Mouse (Mus musculus) stomach, embryonic 14.5 days (tissue): Measurements from ENCODE around the gene Pcp4. TPM values are rescaled to one million over a fixed set of nuclear protein-coding genes. Genes with fewer than 3 reads are reported as not detected.
"Not testable (repeated sequence)": the region's sequence is repeated elsewhere in the genome, so short reads cannot be mapped to it uniquely, and the experiment has no call there.

ENCODE experiments used
- ATAC-seq: fragments of 200-750 bp; cut with Nextera tagmentation; 2 replicates; pipeline ENCODE4 v1.8.0; 2017; ENCODE audit warnings: low read depth, moderate TSS enrichment; ENCODE audit not compliant: insufficient number of reproducible peaks, insufficient read depth, low FRiP score
- H3K27ac ChIP-seq: fragments of 300-500 bp; sonication (generic); 2 replicates; pipeline ENCODE4 v1.5.1; 2014; ENCODE audit warnings: mild to moderate bottlenecking, low read length, moderate library complexity, mixed read lengths
- H3K27me3 ChIP-seq: fragments of 300-500 bp; sonication (generic); 2 replicates; pipeline ENCODE4 v1.6.1; 2014; ENCODE audit warnings: low read length, control low read depth, mixed read lengths; ENCODE audit not compliant: control insufficient read depth, insufficient read depth
- H3K36me3 ChIP-seq: fragments of 300-500 bp; sonication (generic); 2 replicates; pipeline ENCODE4 v1.6.1; 2014; ENCODE audit warnings: mild to moderate bottlenecking, control low read depth, low read length, moderate library complexity, mixed read lengths; ENCODE audit not compliant: control insufficient read depth, insufficient read depth
- H3K4me1 ChIP-seq: fragments of 300-500 bp; sonication (generic); 2 replicates; pipeline ENCODE4 v1.6.1; 2014; ENCODE audit warnings: low read length, control low read depth, mixed read lengths; ENCODE audit not compliant: control insufficient read depth, insufficient read depth
- H3K4me2 ChIP-seq: fragments of 300-500 bp; sonication (generic); replicated peaks from 2 replicates; pipeline ENCODE4 v1.6.1; 2014; ENCODE audit warnings: low read depth, low read length, control low read depth
- H3K4me3 ChIP-seq: fragments of 300-500 bp; sonication (generic); 2 replicates; pipeline ENCODE4 v1.5.1; 2014; ENCODE audit warnings: low read depth, low read length, control low read depth
- H3K9ac ChIP-seq: fragments of 300-500 bp; sonication (generic); replicated peaks from 2 replicates; pipeline ENCODE4 v1.6.1; 2014; ENCODE audit warnings: low read depth, mild to moderate bottlenecking, control low read depth, low read length, moderate library complexity, mixed read lengths
- H3K9me3 ChIP-seq: fragments of 300-500 bp; sonication (generic); 2 replicates; pipeline ENCODE4 v1.6.1; 2016; ENCODE audit warnings: low read depth, low read length, control low read depth; ENCODE audit not compliant: control insufficient read depth
- WGBS: fragments of 180-500 bp; shearing (Covaris S2); extraction: QIAGEN DNeasy Blood & Tissue Kit; methylation state at CpG from one replicate; pipeline ENCODE4 v1.1.7; 2014; 5-methylcytosine and 5-hydroxymethylcytosine counted together
- polyA plus RNA-seq: library from polyadenylated mRNA; unstranded; fragments of >200 nt; fragmentation: Nextera tagmentation; extraction: Ambion mirVana; gene quantifications from 2 replicates; pipeline ENCODE4 v1.2.1, GENCODE M21; 2014

Gene Pcp4
- polyA plus RNA-seq, 1 experiment from 2014 or later = 34.3 TPM

DNA sequence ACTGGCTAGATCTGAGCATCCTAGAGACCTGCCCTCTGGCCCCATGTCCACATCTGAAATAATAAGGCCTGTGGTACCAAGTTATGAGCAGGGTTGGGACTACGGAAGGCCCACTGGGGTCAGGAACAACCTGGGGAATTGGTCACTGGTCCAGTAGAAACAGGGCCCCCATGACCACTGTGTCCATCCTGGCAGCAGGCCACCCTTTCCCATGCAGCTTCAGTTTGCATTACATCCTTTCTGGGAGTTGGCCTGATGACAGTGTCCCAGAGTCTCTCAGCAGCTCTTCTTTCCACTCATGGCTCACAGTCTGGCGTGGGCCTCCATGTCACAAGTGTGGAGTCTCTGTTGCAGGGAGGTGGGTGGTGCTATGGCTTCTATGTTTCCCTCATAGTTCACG is 25.6 kb upstream of the Pcp4 start:
- Histone ChIP-seq H3K36me3 (no peaks in the 10 kb centered on the region), H3K9ac (no peak overlapping the region), H3K9me3 (no peaks in the 10 kb centered on the region), H3K4me2 (no peak overlapping the region), H3K4me1 (no peaks in the 10 kb centered on the region), H3K27me3 (no peaks in the 10 kb centered on the region), H3K27ac (no peak overlapping the region), H3K4me3 (no peak overlapping the region)
- WGBS = 92% methylated on average over 3 of the region's 3 CpGs
- ATAC-seq = no peak

DNA sequence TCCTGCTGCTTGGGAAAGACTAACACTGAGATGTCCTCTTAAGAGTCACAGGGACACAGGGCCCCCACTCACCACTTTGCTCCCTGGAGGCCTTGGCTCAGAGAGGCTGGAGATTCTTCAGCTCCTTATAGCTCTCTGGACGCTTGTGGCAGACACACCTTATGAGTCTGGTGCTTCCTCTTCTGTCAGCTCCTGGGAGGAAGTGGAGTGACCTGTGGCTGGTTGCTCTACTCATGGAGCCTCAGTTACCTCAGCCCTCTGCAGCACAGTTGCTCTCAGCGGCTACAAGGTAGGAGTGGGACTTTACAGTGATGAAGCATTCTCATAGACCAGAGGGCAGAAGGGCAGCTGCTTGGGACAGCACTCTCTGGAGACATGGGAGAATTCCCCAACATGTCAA is 23.9 kb upstream of the Pcp4 start, which contains the start of gene Itgb2l:
Itgb2l (minus strand) TSS at position 152 of the 400 bp plus-strand sequence.
- Histone ChIP-seq H3K27me3 (no peaks in the 10 kb centered on the region), H3K27ac (no peak within 1 kb of the TSS), H3K36me3 (no peaks in the 10 kb centered on the region), H3K4me3 (no peak within 1 kb of the TSS), H3K4me1 (no peaks in the 10 kb centered on the region), H3K4me2 (no peak within 1 kb of the TSS), H3K9ac (no peak within 1 kb of the TSS), H3K9me3 (no peaks in the 10 kb centered on the region)
- ATAC-seq = no peak
- 75% methylated on average over 2 of the region's 2 CpGs for WGBS

DNA sequence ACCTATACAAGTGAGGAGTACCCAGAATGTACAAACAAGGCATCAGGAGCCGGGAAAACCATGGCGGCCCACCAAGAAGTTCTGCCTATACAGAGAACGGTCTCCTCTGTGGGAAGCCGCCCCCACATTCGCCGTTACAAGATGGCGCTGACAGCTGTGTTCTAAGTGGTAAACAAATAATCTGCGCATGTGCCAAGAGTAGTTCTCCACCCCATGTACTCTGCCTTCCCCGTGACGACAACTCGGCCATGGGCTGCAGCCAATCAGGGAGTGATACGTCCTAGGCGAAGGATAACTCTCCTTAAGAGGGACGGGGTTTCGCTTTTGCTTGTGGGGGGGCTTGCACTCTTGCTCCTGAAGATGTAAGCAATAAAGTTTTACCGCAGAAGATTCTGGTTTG is 16.5 kb upstream of the Pcp4 start:
- H3K36me3 ChIP-seq, ATAC-seq, H3K27ac ChIP-seq, H3K27me3 ChIP-seq, H3K4me2 ChIP-seq, H3K4me1 ChIP-seq, H3K9ac ChIP-seq, H3K9me3 ChIP-seq, H3K4me3 ChIP-seq: not testable (repeated sequence)
- WGBS = 92% methylated on average over 12 of the region's 16 CpGs

DNA sequence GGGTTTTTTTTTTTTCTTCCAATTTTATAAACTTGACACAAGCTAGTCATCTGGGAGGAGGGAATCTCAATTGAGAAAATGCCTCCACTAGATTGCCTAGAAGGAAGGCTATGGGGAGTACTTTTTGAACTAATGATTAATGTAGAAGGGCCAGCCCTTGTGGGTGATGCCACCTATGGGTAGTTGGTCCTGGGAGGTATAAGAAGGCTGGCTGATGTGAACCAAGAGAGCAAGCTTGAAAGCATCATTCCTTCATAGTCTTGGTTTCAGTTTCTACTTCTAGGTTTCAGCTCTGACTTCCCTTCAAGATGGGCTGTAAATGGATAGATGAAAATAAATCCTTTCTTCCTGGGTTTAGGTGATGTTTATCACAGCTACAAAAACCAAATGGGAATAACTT is 13.3 kb upstream of the Pcp4 start:
- Histone ChIP-seq H3K27me3 (no peaks in the 10 kb centered on the region), H3K4me3 (no peak overlapping the region), H3K9ac (no peak overlapping the region), H3K4me1 (no peaks in the 10 kb centered on the region), H3K36me3 (no peaks in the 10 kb centered on the region), H3K9me3 (no peaks in the 10 kb centered on the region), H3K4me2 (no peak overlapping the region), H3K27ac (no peak overlapping the region)
- no peak for ATAC-seq

DNA sequence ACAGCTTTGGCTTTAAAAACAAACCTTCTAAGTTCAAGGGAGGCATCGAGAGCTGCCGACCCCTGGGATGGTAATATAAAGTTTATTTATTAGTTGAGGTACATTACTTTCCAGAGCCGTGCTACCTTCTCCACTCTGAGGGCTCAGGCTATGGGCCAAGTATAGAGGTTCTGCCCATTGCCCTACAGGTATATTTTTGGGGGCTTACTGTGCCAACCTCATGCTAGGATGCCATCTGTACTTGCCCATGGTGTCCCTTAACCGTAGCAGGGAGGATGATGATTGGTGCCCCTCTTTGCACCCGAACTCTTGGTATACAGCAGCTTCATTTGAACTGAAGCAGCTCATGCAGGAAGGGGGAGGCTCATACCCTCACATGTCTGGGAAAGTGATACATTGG is 9.8 kb upstream of the Pcp4 start:
- Histone ChIP-seq H3K4me2 (no peak overlapping the region), H3K9ac (no peak overlapping the region), H3K4me1 (no peaks in the 10 kb centered on the region), H3K9me3 (no peaks in the 10 kb centered on the region), H3K27me3 (no peaks in the 10 kb centered on the region), H3K4me3 (no peak overlapping the region), H3K27ac (no peak overlapping the region), H3K36me3 (no peaks in the 10 kb centered on the region)
- no peak for ATAC-seq
- WGBS = 80% methylated on average over 5 of the region's 5 CpGs

DNA sequence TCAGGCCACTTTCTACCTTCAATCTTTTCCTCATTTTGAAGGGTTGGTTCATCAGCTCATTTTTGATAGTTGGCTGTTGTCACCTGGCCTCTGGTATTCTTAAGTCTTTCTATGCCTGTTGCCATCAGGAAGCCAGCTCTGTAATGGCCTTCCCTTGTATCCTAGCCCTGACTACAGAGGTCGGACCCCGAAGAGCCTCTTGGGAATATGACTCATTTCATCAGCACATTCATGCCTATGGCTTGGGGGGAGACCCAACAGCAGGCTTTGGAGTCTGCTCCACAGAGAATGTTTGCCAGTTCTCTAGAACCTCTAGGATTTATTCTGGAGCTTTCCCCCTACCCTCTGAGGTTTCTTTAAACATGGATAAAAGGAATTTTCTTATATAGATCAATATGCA is 8.1 kb upstream of the Pcp4 start:
- no peak for ATAC-seq
- H3K27me3 ChIP-seq = no peaks in the 10 kb centered on the region
- H3K27ac ChIP-seq = no peak overlapping the region
- H3K4me1 ChIP-seq = no peaks in the 10 kb centered on the region
- H3K9me3 ChIP-seq = no peaks in the 10 kb centered on the region
- no peak overlapping the region for H3K4me3 ChIP-seq
- H3K4me2 ChIP-seq = no peak overlapping the region
- no peaks in the 10 kb centered on the region for H3K36me3 ChIP-seq
- 89% methylated on average over 2 of the region's 2 CpGs for WGBS
- no peak overlapping the region for H3K9ac ChIP-seq

DNA sequence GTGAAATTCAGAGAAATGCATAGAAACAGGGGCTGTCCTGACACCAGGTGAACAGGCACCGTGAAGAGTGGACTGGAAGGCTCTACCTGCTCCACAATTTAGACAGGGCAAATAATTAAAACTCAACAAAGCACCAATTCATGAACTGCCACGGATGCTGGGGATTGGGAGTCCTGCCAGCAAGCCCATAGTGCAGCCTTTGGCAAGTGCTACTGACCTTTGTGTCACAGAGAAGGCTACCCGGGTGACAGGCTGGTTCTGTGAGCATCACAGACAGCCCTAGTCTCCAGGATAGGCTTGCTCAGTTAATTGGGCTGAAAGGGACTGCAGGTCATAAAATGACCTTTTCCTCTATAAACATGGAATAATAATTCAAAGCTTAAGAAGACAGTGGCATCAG is 6.6 kb upstream of the Pcp4 start:
- H3K4me2 ChIP-seq = no peak overlapping the region
- no peaks in the 10 kb centered on the region for H3K9me3 ChIP-seq
- no peak overlapping the region for H3K9ac ChIP-seq
- H3K4me3 ChIP-seq = no peak overlapping the region
- no peak for ATAC-seq
- 59% methylated on average over 3 of the region's 3 CpGs for WGBS
- H3K27me3 ChIP-seq = no peaks in the 10 kb centered on the region
- H3K27ac ChIP-seq = no peak overlapping the region
- H3K36me3 ChIP-seq = no peaks in the 10 kb centered on the region
- H3K4me1 ChIP-seq = no peaks in the 10 kb centered on the region

DNA sequence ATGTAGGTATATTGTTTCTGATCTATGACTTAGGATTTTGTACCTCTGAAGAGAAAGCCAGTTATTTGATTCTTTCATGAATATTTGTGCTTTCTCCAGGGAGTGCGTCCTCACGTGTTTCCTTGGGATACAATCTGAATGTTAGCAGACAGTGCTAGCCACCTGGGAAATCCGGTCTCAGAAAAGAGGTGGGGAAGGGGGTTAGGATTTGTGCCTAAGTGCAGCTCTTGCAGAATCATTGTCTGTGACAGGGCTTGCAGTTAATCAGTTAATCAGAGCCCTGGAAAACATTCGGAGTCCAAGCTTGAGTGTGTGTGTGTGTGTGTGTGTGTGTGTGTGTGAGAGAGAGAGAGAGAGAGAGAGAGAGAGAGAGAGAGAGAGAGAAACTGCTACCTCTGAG is 605 bp downstream of the Pcp4 start:
- Histone ChIP-seq H3K27ac (no peak overlapping the region), H3K9ac (no peak overlapping the region), H3K4me1 (peaks cover 7% of the 10 kb centered on the region), H3K4me3 (no peak overlapping the region), H3K4me2 (no peak overlapping the region), H3K27me3 (no peaks in the 10 kb centered on the region), H3K36me3 (no peaks in the 10 kb centered on the region), H3K9me3 (no peaks in the 10 kb centered on the region)
- 51% methylated on average over 4 of the region's 4 CpGs for WGBS
- ATAC-seq = no peak

DNA sequence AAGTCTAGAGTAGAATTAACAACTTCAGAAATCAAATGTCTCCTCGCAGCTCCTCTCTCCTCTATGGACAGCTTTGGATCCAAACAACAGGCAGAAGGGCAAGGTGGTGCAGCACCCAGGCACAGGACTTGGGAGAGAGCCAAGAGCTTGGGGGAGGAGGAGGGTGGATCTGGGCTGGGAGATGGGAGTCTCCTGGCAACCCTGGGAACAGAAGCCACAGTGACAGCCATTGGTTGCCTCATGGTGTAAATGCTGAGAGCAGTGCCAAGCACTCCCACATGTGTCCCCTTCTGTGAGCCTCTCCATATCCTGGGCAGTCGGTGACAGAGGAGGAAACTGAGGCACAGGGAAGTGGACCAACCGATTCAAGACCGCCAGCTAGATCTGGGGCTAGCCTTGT is 1.3 kb downstream of the Pcp4 start:
- peaks cover 7% of the 10 kb centered on the region for H3K4me1 ChIP-seq
- H3K9me3 ChIP-seq = no peaks in the 10 kb centered on the region
- H3K4me2 ChIP-seq = no peak overlapping the region
- no peaks in the 10 kb centered on the region for H3K36me3 ChIP-seq
- no peak overlapping the region for H3K27ac ChIP-seq
- H3K9ac ChIP-seq = no peak overlapping the region
- H3K4me3 ChIP-seq = no peak overlapping the region
- H3K27me3 ChIP-seq = no peaks in the 10 kb centered on the region
- ATAC-seq = peak; percentile 46; the same call in 1 of the 2 replicates
- 78% methylated on average over 4 of the region's 4 CpGs for WGBS
